Mouse (Mus musculus) cortical plate, adult 2 months (tissue): ENCODE measurements around the gene 4933434E20Rik.

Source experiments
- CTCF ChIP-seq: fragments of 200-500 bp; IDR thresholded peaks from 2 replicates; pipeline ENCODE4 v1.5.1; 2011; ENCODE audit warnings: mild to moderate bottlenecking, control low read depth, low read length; ENCODE audit not compliant: insufficient read depth; ENCODE audit errors: extremely low read depth
- POLR2A ChIP-seq: fragments of 200-500 bp; IDR thresholded peaks from 2 replicates; pipeline ENCODE4 v1.6.1; 2011; ENCODE audit warnings: mild to moderate bottlenecking, low read length, control low read depth; ENCODE audit not compliant: insufficient read depth; ENCODE audit errors: extremely low read depth

DNA sequence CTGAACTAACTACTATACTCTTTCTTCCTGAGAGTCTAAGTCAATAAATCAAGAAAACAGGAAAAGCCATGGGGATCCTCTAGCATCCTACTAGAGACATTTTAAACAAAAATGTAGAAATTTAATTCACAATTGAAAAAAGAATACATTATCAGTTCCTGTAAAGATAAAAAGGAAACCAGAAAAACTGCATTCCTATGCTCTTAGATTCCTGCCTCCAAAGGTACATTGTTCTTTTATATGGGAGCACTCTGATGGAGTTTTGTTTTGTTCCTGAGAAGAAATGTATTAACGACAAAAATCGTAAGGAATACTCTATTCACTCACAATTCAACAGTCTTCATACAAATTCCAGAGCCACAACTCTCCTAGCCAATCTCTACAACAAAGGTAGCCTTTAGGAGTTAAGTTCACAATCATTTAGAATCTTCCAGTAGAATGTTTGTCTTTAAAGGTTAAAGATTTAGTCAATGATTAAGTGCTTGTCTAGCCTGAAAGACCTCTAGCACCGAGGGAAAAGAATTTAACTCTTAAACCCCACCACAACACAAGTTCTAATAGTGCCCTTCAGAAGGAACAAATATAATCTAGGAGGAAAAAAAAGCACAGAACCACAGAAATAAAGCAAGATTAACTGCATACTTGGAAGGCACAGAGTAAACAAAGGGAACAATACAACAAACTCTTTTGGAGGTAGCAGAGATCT, 47.2 kb upstream of the 4933434E20Rik start:
- TF ChIP-seq CTCF: no peak
- TF ChIP-seq POLR2A: no peak
